Comparison of ENCODE assay signal across 18 mouse cellular contexts in genomic region chr15:8672532-8672931, GRCm38 (mm10). TPM values are rescaled to one million over a fixed set of nuclear protein-coding genes. Genes with fewer than 3 reads are reported as not detected.
A peak's percentile ranks its signal among the peaks of the same experiment; 100 is the strongest.
DNase-seq lines count a peak whose midpoint lies in the region; ATAC-seq and TF ChIP-seq lines count a peak whose summit lies in the region.
"Had no signal": no experiment of that assay in that cellular context is flagged by ENCODE, and none has a peak within 500 bp of the region (broad histone marks: within the 10 kb centered on the region; RNA-seq: fewer than 3 reads in every experiment).

No protein-coding gene starts in this region.

- 0 out of 2 replicates have a peak overlapping the region, but pooled peaks have one; percentile 5 for H3K9ac ChIP-seq in heart, embryonic 13.5 days
- H3K9ac ChIP-seq in heart, adult 2 months (ENCODE audit: low read depth, low read length): no peak overlapping the region
- H3K9ac ChIP-seq in lung, postnatal 0 days (replicated peaks; ENCODE audit: low read depth): no peak overlapping the region
- H3K9ac ChIP-seq in intestine, postnatal 0 days (ENCODE audit: low read depth, low read length): no peak overlapping the region
- H3K9ac ChIP-seq: intestine, embryonic 15.5 days; liver, embryonic 12.5 days had no signal

- H3K4me3 ChIP-seq in heart, embryonic 13.5 days: no peak overlapping the region
- H3K4me3 ChIP-seq in heart, adult 2 months: no peak overlapping the region
- no peak overlapping the region for H3K4me3 ChIP-seq in lung, postnatal 0 days (ENCODE audit: low read depth, low read length)
- no peak overlapping the region for H3K4me3 ChIP-seq in embryonic fibroblast, embryonic 13.5 days (ENCODE audit: insufficient read depth, low read length)
- no peak overlapping the region for H3K4me3 ChIP-seq in intestine, postnatal 0 days (ENCODE audit: low read depth, low read length)
- H3K4me3 ChIP-seq: intestine, embryonic 15.5 days; limb, embryonic 10.5 days; liver, embryonic 12.5 days had no signal

- ATAC-seq in heart, embryonic 13.5 days (ENCODE audit: extremely low read depth, insufficient number of reproducible peaks, low FRiP score, low TSS enrichment): no peak
- no peak for ATAC-seq in lung, postnatal 0 days
- no peak for ATAC-seq in intestine, postnatal 0 days
- ATAC-seq: intestine, embryonic 15.5 days; liver, embryonic 12.5 days had no signal

- peak overlapping the region; percentile 58 for H3K27ac ChIP-seq in heart, embryonic 13.5 days (replicated peaks)
- no peak overlapping the region; the same call in 1 of the 2 replicates for H3K27ac ChIP-seq in heart, adult 2 months
- H3K27ac ChIP-seq in lung, postnatal 0 days (ENCODE audit: low read length): 0 out of 2 replicates have a peak overlapping the region, but pooled peaks have one; percentile 21
- H3K27ac ChIP-seq in embryonic fibroblast, embryonic 13.5 days (ENCODE audit: insufficient read depth, low read length): peak overlapping the region; percentile 50
- H3K27ac ChIP-seq in intestine, postnatal 0 days (ENCODE audit: low read depth, low read length): no peak overlapping the region
- H3K27ac ChIP-seq: intestine, embryonic 15.5 days; limb, embryonic 10.5 days; liver, embryonic 12.5 days had no signal

- 44% methylated on average over 5 of the region's 5 CpGs for WGBS in heart, embryonic 13.5 days
- 60% methylated on average over 5 of the region's 5 CpGs for WGBS in heart, adult 2 months
- WGBS in lung, postnatal 0 days: 38% methylated on average over 5 of the region's 5 CpGs
- 83% methylated on average over 5 of the region's 5 CpGs for WGBS in intestine, postnatal 0 days

- intact Hi-C loops in heart, adult 2 months (cut with DNase I): no loop called here

- TF ChIP-seq CTCF in heart, adult 2 months (IDR thresholded peaks at IDR 0.05): no peak
- TF ChIP-seq CTCF in lung, postnatal 0 days (IDR thresholded peaks at IDR 0.05): no peak
- no peak for TF ChIP-seq CTCF in embryonic fibroblast, embryonic 13.5 days (IDR thresholded peaks at IDR 0.05; ENCODE audit: borderline replicate concordance, insufficient read depth, low read length)
- no peak for TF ChIP-seq CTCF in intestine, postnatal 0 days (IDR thresholded peaks at IDR 0.05; ENCODE audit: low read depth)

- TF ChIP-seq POLR2A in heart, adult 2 months (IDR thresholded peaks at IDR 0.05; ENCODE audit: insufficient read depth, low read depth, low read length): no peak
- TF ChIP-seq POLR2A in embryonic fibroblast, embryonic 13.5 days (IDR thresholded peaks at IDR 0.05; ENCODE audit: low read depth, low read length): no peak

- peaks cover 43% of the 10 kb centered on the region for H3K4me1 ChIP-seq in heart, embryonic 13.5 days
- no peaks in the 10 kb centered on the region for H3K4me1 ChIP-seq in heart, adult 2 months (ENCODE audit: control insufficient read depth, insufficient read depth, low read length)
- no peaks in the 10 kb centered on the region for H3K4me1 ChIP-seq in lung, postnatal 0 days (ENCODE audit: insufficient read depth, low read depth, low read length)
- peaks cover 6% of the 10 kb centered on the region for H3K4me1 ChIP-seq in embryonic fibroblast, embryonic 13.5 days (ENCODE audit: control insufficient read depth, insufficient read depth, low read length)
- H3K4me1 ChIP-seq in intestine, postnatal 0 days (replicated peaks; ENCODE audit: control insufficient read depth, insufficient read depth, low read length): no peaks in the 10 kb centered on the region
- H3K4me1 ChIP-seq: intestine, embryonic 15.5 days; limb, embryonic 10.5 days; liver, embryonic 12.5 days had no signal

- DNase-seq in heart, adult 2 months: no peak
- DNase-seq in lung, postnatal 0 days (ENCODE audit: low spot score): no peak
- no peak for DNase-seq in lung, adult 18-20 months
- peak; percentile 30 for DNase-seq in heart, postnatal 4 days
- DNase-seq: adrenal gland, adult 2 months; cerebellum, adult 11-12 months; gastrocnemius, postnatal 10 days; retina, postnatal 1 day; right cerebral cortex, postnatal 4 days; thymus, postnatal 14 days had no signal

- no peak overlapping the region for H3K4me2 ChIP-seq in heart, embryonic 13.5 days
- no peak overlapping the region for H3K4me2 ChIP-seq in lung, postnatal 0 days (replicated peaks; ENCODE audit: low read depth, low read length)
- no peak overlapping the region for H3K4me2 ChIP-seq in intestine, postnatal 0 days (replicated peaks; ENCODE audit: low read depth)
- H3K4me2 ChIP-seq: intestine, embryonic 15.5 days; liver, embryonic 12.5 days; midbrain, embryonic 11.5 days had no signal

- no peaks in the 10 kb centered on the region for H3K79me2 ChIP-seq in heart, adult 2 months (replicated peaks; ENCODE audit: control insufficient read depth, insufficient read depth, low read length)

- H3K27me3 ChIP-seq in heart, embryonic 13.5 days (replicated peaks): no peaks in the 10 kb centered on the region
- H3K27me3 ChIP-seq in heart, adult 2 months (ENCODE audit: control insufficient read depth, insufficient read depth, low read length): no peaks in the 10 kb centered on the region
- H3K27me3 ChIP-seq in lung, postnatal 0 days (replicated peaks; ENCODE audit: insufficient read depth, low read length): no peaks in the 10 kb centered on the region
- H3K27me3 ChIP-seq in intestine, postnatal 0 days (replicated peaks; ENCODE audit: control insufficient read depth, insufficient read depth, low read length): no peaks in the 10 kb centered on the region
- H3K27me3 ChIP-seq: intestine, embryonic 15.5 days had no signal

- no peaks in the 10 kb centered on the region for H3K36me3 ChIP-seq in heart, embryonic 13.5 days
- H3K36me3 ChIP-seq in heart, adult 2 months (ENCODE audit: control insufficient read depth, insufficient read depth, low read length): no peaks in the 10 kb centered on the region
- no peaks in the 10 kb centered on the region for H3K36me3 ChIP-seq in lung, postnatal 0 days (ENCODE audit: insufficient read depth, low read length)
- H3K36me3 ChIP-seq in intestine, postnatal 0 days (ENCODE audit: control insufficient read depth, insufficient read depth): no peaks in the 10 kb centered on the region
- H3K36me3 ChIP-seq: intestine, embryonic 15.5 days; limb, embryonic 10.5 days; liver, embryonic 12.5 days had no signal

- H3K9me3 ChIP-seq in heart, embryonic 13.5 days: no peaks in the 10 kb centered on the region
- H3K9me3 ChIP-seq in lung, postnatal 0 days (ENCODE audit: low read length): no peaks in the 10 kb centered on the region
- no peaks in the 10 kb centered on the region for H3K9me3 ChIP-seq in intestine, postnatal 0 days (ENCODE audit: control insufficient read depth)
- H3K9me3 ChIP-seq: intestine, embryonic 15.5 days; limb, embryonic 10.5 days; liver, embryonic 12.5 days had no signal

- no peak for TF ChIP-seq EP300 in heart, adult 2 months (IDR thresholded peaks at IDR 0.05; ENCODE audit: insufficient read depth, low read depth, low read length)
- no peak for TF ChIP-seq EP300 in lung, postnatal 0 days (IDR thresholded peaks at IDR 0.05)

RNA-seq across cellular contexts. Expression of gene Slc1a3, which starts 38.0 kb away (rescaled TPM):
- 12.7 and 14.8 TPM in 2 replicates for polyA plus RNA-seq in heart, embryonic 13.5 days (2015; fragmentation: Nextera tagmentation; extraction: Ambion mirVana)
- total RNA-seq in heart, adult 2 months (2021): 1 to 10 TPM; 1.6 to 1.9 TPM
- 2.5 and 5.3 TPM in 2 replicates for polyA plus RNA-seq in heart, adult 2 months (2012; rRNA removed)
- 17.2 and 18.5 TPM in 2 replicates for polyA plus RNA-seq in lung, postnatal 0 days (2015; fragmentation: Nextera tagmentation; extraction: Ambion mirVana)
- polyA plus RNA-seq in embryonic fibroblast, embryonic 13.5 days (2011; ENCODE audit: insufficient read length, low read depth, missing spikeins): 6.8 and 22.8 TPM in 2 replicates
- 1 to 10 TPM; 2.3 to 2.8 TPM for total RNA-seq in heart, postnatal 4 days (2021)
- polyA plus RNA-seq in intestine, postnatal 0 days (2015; fragmentation: Nextera tagmentation; extraction: Ambion mirVana): 0.50 and 0.53 TPM in 2 replicates
- total RNA-seq: neutrophil, adult 5-6 weeks had no signal

Comparison
In these comparisons a context has a peak if more than half of its experiments do, and no peak if none do; other contexts are left out.
1. H3K27ac ChIP-seq: peak in heart, embryonic 13.5 days (single experiment), lung, postnatal 0 days (single experiment) and embryonic fibroblast, embryonic 13.5 days (single experiment); none in heart, adult 2 months (single experiment) and intestine, postnatal 0 days (single experiment).